Mouse (Mus musculus) neural tube, embryonic 14.5 days (tissue): ENCODE results near the gene Gm5640. TPM values are rescaled to one million over a fixed set of nuclear protein-coding genes. Genes with fewer than 3 reads are reported as not detected.
A peak's percentile ranks its signal among the peaks of the same experiment; 100 is the strongest.
"Not testable (repeated sequence)": the region's sequence is repeated elsewhere in the genome, so short reads cannot be mapped to it uniquely, and the experiment has no call there.

ENCODE experiments used
- ATAC-seq: fragments of 200-750 bp; cut with Nextera tagmentation; 2 replicates; pipeline ENCODE4 v1.8.0; 2017; ENCODE audit warnings: low read depth, mild to moderate bottlenecking, moderate TSS enrichment, moderate library complexity
- H3K27ac ChIP-seq: fragments of 300-500 bp; sonication (generic); 2 replicates; pipeline ENCODE4 v1.5.1; 2014; ENCODE audit warnings: low read depth, mild to moderate bottlenecking, control low read depth, low read length, moderate library complexity, mixed read lengths
- H3K27me3 ChIP-seq: fragments of 300-500 bp; sonication (generic); 2 replicates; pipeline ENCODE4 v1.6.1; 2014; ENCODE audit warnings: low read length; ENCODE audit not compliant: control insufficient read depth, insufficient read depth
- H3K36me3 ChIP-seq: fragments of 300-500 bp; sonication (generic); 2 replicates; pipeline ENCODE4 v1.6.1; 2014; ENCODE audit warnings: low read length, mixed read lengths; ENCODE audit not compliant: control insufficient read depth, insufficient read depth
- H3K4me1 ChIP-seq: fragments of 300-500 bp; sonication (generic); 2 replicates; pipeline ENCODE4 v1.6.1; 2014; ENCODE audit warnings: low read length; ENCODE audit not compliant: control insufficient read depth, insufficient read depth
- H3K4me2 ChIP-seq: fragments of 300-500 bp; sonication (generic); 2 replicates; pipeline ENCODE4 v1.6.1; 2014; ENCODE audit warnings: mild to moderate bottlenecking, low read depth, low read length, control low read depth
- H3K4me3 ChIP-seq: fragments of 300-500 bp; sonication (generic); 2 replicates; pipeline ENCODE4 v1.5.1; 2014; ENCODE audit warnings: low read depth, low read length, control low read depth, mixed read lengths
- H3K9ac ChIP-seq: fragments of 300-500 bp; sonication (generic); replicated peaks from 2 replicates; pipeline ENCODE4 v1.6.1; 2014; ENCODE audit warnings: low read depth, mild to moderate bottlenecking, control low read depth, low read length, mixed read lengths
- H3K9me3 ChIP-seq: fragments of 300-500 bp; sonication (generic); 2 replicates; pipeline ENCODE4 v1.6.1; 2016; ENCODE audit warnings: low read length; ENCODE audit not compliant: control insufficient read depth
- WGBS: fragments of 180-500 bp; shearing (Covaris S2); extraction: QIAGEN DNeasy Blood & Tissue Kit; methylation state at CpG from one replicate; pipeline ENCODE4 v1.1.7; 2014; 5-methylcytosine and 5-hydroxymethylcytosine counted together
- polyA plus RNA-seq: library from polyadenylated mRNA; unstranded; fragments of >200 nt; fragmentation: Nextera tagmentation; extraction: Ambion mirVana; gene quantifications from 2 replicates; pipeline ENCODE4 v1.2.1, GENCODE M21; 2014

The Gm5640 gene
- polyA plus RNA-seq: 0.13 TPM in 1 of 2 replicates, not detected in the other

DNA sequence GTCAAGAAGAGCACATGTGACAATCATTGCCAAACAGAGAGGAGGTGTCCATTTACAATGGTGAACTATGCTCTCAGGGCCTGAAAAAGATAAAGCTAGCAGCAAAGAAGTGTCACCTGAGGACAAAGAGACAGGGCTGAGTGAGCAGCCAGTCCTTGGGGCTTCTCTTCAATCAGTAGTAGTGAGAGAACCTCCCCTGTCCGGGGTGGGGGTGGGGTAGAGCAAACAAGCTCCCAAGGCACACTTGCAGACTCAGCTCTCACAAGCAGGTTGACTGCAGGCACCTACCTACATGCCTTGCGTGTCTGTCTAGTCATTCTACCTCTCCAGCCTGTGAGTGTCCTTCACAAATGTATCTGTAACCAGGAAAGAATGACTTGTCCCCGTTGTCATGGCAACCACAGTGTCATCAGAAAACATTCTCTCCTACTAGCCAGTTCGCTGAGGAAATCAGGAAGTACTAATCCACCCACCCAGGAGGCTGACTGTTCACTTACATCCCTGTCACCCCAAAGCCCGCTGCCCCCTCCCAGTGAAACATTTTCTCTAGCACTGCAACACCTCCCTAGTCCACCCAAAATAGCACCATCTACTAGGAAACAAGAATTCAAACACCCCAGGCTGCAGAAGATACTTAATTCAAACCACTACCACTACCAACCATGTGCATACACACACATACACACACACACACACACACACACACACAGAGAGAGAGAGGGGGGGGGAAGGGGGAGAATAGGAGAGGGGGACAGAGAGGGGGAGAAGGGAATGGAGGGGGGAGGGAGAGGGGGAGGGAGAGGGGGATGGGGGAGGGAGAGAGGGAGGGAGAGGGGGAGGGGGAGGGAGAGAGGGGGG is at the start of gene Gm5640:
TSS of gene Gm5640 (minus strand) at position 170 of the 858 bp plus-strand sequence.
- not testable (repeated sequence) for H3K27me3 ChIP-seq, H3K4me3 ChIP-seq, H3K36me3 ChIP-seq, H3K9me3 ChIP-seq, H3K4me2 ChIP-seq, H3K27ac ChIP-seq, H3K9ac ChIP-seq, H3K4me1 ChIP-seq
- 71% methylated on average over 2 of the region's 5 CpGs for WGBS
- peak; percentile 71; the same call in 1 of the 2 replicates for ATAC-seq

DNA sequence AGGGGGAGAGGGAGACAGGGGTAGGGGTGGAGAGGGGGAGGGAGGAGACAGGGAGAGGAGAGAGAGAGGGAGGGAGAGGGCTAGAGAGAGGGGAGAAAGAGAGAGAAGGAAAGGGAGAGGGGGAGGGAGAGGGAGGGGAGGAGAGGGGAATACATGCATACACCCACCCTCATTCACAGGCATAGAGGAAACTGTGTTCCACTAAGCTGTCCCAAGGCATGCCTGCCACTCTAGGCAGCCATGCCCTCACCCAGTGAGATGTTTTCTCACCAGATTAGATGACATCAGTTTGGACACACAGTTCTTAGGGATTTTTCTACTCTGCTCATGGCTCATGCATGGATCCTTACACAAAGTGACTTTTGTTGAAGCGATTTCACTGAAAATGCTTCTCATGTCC is 958 bp upstream of the Gm5640 start:
- H3K27ac ChIP-seq, ATAC-seq, H3K4me3 ChIP-seq, H3K9me3 ChIP-seq, H3K9ac ChIP-seq, H3K4me2 ChIP-seq, H3K27me3 ChIP-seq, H3K36me3 ChIP-seq, H3K4me1 ChIP-seq: not testable (repeated sequence)
- WGBS: no CpG with 5 or more reads among the region's 1 CpGs

DNA sequence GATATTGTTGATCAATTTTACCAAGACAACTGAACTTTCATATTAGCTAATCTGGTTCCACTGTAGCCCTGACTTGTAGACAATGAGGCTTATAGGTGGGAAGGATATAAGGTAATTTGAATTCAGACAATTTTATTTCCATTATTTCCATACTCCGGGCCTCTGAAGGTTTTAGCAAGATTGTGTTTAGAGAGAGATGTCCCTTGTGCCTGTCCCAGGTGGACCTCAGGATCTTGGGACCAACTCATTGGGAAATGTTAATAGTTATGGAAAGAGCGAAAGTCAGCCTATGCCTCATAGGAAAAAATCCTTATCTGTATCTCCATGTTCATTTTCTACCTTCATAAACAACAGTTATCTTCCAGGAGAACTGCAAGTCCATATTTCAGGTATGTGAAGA is 53.1 kb downstream of the Gm5640 start, which contains the start of gene Olfr1325:
TSS of gene Olfr1325 (plus strand) at position 301 of the 400 bp plus-strand sequence.
- WGBS: 88% methylated on average over 2 of the region's 2 CpGs

More for the DNA sequence above, 53.1 kb downstream of the Gm5640 start, which contains the start of gene Olfr1325:
- H3K27ac ChIP-seq: no peak within 1 kb of the TSS
- no peak within 1 kb of the TSS for H3K4me2 ChIP-seq
- H3K27me3 ChIP-seq: no peaks in the 10 kb centered on the region
- H3K9me3 ChIP-seq: no peaks in the 10 kb centered on the region
- no peak within 1 kb of the TSS for H3K4me3 ChIP-seq
- no peaks in the 10 kb centered on the region for H3K4me1 ChIP-seq
- no peaks in the 10 kb centered on the region for H3K36me3 ChIP-seq
- ATAC-seq: no peak
- no peak within 1 kb of the TSS for H3K9ac ChIP-seq

Other genes starting within 250 kb of the Gm5640 start
- gene G6pdx, start 216.4 kb downstream of the Gm5640 start, polyA plus RNA-seq: 53.4 and 57.2 TPM in 2 replicates
- not detected in 2 replicates for gene Gm6880, start 164.2 kb downstream of the Gm5640 start, polyA plus RNA-seq
- gene Olfr1326-ps1, start 70.7 kb downstream of the Gm5640 start, polyA plus RNA-seq: not detected in 2 replicates
- gene Olfr1325, start 53.0 kb downstream of the Gm5640 start, polyA plus RNA-seq: not detected in 2 replicates
- not detected in 2 replicates for gene Gm6890, start 95.3 kb upstream of the Gm5640 start, polyA plus RNA-seq
- not detected in 2 replicates for gene Gm5936, start 191.6 kb upstream of the Gm5640 start, polyA plus RNA-seq